Mouse (Mus musculus) mesoderm, embryonic 11.5 days (tissue): ENCODE results near the gene Cyp17a1.

Experiments used
- DNase-seq: peaks from one replicate; pipeline ENCODE4 v3.0.0-alpha.2; 2012; ENCODE audit warnings: low read depth, low spot score

The Cyp17a1 gene

GRCm38 (mm10) chr19:46642136-46642753, 30.7 kb downstream of the Cyp17a1 start:
- DNase-seq = no peak

DNA sequence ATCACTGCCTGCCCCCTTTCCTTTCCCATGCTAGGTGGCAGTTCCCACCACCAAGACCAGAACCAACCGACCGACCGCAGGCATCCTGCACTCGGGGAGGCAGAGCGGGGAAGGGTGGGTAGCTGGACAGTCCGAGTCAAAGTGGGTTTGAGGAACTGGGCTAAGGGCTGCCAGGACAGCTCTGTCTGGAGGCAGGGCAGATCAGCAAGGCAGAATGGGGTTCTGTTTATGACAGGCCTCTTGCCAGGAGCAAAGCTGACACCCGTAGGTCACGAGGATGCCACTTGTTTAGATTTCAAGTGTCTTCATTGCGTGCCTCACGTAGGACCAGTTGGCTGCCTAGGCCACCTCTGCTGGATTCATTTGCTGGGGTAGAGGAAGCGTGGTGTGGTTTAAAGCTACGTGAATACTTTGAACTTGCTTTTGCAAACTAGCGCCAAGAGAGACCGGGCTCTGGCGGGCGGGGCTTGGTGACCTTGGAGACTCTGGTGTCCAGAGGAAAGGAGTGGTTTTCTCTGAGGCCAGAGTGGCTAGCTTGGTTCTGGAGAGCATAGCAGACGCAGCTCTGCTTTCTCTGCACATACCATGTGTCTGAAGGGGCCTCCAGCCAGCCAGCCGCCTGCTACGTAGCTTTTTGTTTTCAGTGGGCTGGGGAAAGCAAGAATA, 31.4 kb downstream of the Cyp17a1 start:
- no peak for DNase-seq

GRCm38 (mm10) chr19:46640780-46641179, 32.2 kb downstream of the Cyp17a1 start:
- no peak for DNase-seq

GRCm38 (mm10) chr19:46639496-46639895, 33.5 kb downstream of the Cyp17a1 start:
- no peak for DNase-seq

- DNase-seq = no peak
These were observed 33.9 kb downstream of the Cyp17a1 start for GRCm38 (mm10) chr19:46639053-46639452.

GRCm38 (mm10) chr19:46637598-46637997, 35.4 kb downstream of the Cyp17a1 start:
- DNase-seq = no peak

GRCm38 (mm10) chr19:46635766-46636165, 37.2 kb downstream of the Cyp17a1 start:
- DNase-seq = no peak

- no peak for DNase-seq
These were observed 41.3 kb downstream of the Cyp17a1 start for GRCm38 (mm10) chr19:46631637-46632036.

- no peak for DNase-seq
These were observed 43.2 kb downstream of the Cyp17a1 start for GRCm38 (mm10) chr19:46629807-46630206.

DNA sequence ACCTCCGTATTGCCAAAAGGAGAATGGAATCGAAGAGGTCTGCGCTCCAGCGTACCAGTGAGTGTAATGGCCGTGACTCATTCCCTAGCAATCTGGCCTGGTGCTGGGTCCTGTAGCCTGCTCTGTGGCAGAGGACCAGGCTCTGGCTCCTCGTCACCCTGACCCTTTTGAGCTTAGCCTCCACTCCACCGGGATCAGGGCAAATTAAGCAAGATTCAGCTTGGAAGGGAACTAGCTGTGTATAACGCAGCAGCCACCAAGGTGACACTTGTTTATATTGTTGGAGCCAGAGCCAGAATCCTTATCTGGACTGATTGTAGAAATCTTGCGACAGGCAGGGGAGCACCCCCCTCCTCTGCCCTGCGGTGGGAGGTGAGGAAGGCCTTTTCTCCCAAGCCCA, 44.6 kb downstream of the Cyp17a1 start:
- no peak for DNase-seq

DNA sequence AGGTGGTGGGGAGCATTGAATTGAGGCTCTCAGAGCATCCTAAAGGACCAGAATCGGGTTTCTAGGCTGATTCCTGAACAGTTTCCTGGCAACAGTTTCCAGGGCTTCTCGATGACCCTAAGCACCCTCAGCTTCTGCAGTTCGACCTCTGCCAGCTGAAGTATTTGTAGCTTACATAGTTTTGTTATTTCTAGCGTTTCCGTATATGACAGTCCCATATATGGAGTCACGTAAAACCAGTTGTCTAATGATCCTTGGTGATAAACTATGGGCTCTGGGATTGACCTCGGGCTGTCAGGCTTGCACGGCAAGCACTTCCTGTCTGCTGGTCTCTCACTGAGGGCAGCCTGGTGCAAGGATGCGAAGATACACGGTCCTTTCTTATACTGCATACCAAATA, 47.5 kb downstream of the Cyp17a1 start:
- no peak for DNase-seq

DNA sequence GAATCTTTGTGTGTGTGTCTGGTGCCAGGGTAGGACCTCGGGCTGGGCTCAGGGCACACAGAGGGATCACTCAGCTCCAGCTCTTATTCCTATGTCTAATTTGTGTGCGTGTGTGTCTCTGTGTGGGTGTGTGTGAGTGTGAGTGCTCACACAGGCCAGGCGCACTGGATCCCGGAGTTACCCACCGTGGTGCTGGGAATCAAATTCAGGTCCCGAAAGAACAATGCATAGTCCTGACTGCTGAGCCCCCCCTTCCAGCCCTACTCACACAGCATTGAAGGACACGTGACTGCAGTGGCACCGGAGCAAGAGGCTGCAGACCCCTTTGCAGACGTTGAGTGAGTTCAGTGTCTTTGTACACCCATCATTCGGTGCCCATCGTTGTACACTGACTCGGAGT, 48.0 kb downstream of the Cyp17a1 start:
- DNase-seq = no peak

- DNase-seq = peak; percentile 75
These were observed 48.9 kb downstream of the Cyp17a1 start for GRCm38 (mm10) chr19:46623790-46624772.

GRCm38 (mm10) chr19:46623194-46623667, 49.7 kb downstream of the Cyp17a1 start:
- peak; percentile 70 for DNase-seq

DNA sequence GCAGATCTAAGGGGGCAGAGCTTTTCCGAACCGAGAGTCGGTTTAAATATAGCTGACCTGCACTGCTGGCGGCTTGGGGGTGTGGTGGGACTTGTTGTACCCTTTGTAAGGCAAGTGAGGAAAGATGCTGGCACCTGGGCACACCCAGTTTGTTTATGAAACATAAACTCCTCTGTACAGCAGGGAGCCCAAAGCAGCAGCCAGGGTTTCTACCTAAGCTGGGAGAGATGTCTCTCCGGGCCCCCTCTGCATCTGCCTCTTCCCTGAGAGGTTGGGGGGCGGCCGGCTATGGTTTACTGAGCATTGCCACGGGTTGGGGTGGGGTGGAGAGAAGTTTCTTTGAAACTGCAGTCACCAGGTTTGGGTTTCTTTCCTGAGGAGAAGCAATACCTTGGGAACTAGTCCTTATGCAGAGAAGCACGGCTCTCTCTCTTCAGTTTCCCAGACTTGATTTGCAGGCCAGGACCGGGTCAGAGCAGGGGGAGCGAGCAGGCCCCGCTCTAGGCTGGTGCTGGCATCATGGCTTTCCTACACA, 50.2 kb downstream of the Cyp17a1 start:
- DNase-seq = no peak

GRCm38 (mm10) chr19:46621236-46622183, 51.5 kb downstream of the Cyp17a1 start:
- no peak for DNase-seq

GRCm38 (mm10) chr19:46620016-46620808, 52.8 kb downstream of the Cyp17a1 start:
- DNase-seq = no peak

GRCm38 (mm10) chr19:46619518-46619917, 53.5 kb downstream of the Cyp17a1 start:
- no peak for DNase-seq

DNA sequence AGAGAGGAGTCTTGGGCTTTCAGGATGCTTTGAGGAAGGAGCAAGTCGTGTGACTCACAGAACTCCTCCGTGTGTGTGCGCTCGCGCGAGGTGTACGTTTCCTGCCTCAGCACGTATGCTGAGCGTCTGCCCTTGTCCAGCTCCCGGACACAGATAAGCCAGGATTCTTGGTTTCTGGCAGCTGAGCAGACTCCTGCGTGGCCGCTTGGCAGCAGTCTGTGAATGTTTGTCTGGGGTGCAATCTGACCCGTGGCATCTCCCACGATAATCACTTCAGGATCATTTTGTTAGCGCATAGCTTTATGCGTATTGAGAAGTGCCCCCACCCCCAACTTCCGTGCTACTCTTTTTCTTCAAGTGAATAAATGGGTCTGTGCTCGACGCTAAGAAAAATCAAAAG, 54.0 kb downstream of the Cyp17a1 start:
- DNase-seq = no peak

- no peak for DNase-seq
These were observed 54.6 kb downstream of the Cyp17a1 start for GRCm38 (mm10) chr19:46618322-46618721.
